Mouse (Mus musculus) layer of hippocampus, adult 11-12 months (tissue): ENCODE results near the gene Atp6v0a1.
A peak's percentile ranks its signal among the peaks of the same experiment; 100 is the strongest.

Experiments used
- DNase-seq: peaks from one replicate; pipeline ENCODE4 v3.0.0; 2022; ENCODE audit warnings: low spot score

Gene Atp6v0a1

GRCm38 (mm10) chr11:101085617-101086322 is 76.5 kb downstream of the Atp6v0a1 start:
- no peak for DNase-seq

GRCm38 (mm10) chr11:101086323-101086674 is 77.0 kb downstream of the Atp6v0a1 start:
- DNase-seq = no peak

GRCm38 (mm10) chr11:101086756-101087681 is 77.8 kb downstream of the Atp6v0a1 start, which contains the start of gene Mlx:
TSS of gene Mlx (plus strand) at chr11:101087277.
- peak; percentile 93 for DNase-seq

DNA sequence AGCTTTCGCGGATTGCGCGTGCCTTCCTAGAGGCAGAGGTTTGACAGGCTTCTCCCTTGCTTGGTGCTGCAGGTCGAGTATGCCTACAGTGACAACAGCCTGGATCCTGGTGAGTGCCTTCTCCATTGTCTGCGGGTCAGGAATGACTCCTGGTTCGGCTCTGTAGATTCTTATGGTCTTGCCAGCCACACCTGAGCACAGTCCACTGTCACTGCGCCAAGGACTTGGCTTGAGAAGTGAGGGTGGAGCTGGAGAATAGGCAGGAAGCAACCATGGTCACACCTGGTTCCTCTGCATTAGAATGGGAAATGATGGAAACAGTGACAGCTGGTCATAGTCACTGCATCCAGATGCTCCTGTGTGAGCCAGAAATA is 78.4 kb downstream of the Atp6v0a1 start:
- DNase-seq = no peak

GRCm38 (mm10) chr11:101089931-101090330 is 80.7 kb downstream of the Atp6v0a1 start:
- DNase-seq = no peak

DNA sequence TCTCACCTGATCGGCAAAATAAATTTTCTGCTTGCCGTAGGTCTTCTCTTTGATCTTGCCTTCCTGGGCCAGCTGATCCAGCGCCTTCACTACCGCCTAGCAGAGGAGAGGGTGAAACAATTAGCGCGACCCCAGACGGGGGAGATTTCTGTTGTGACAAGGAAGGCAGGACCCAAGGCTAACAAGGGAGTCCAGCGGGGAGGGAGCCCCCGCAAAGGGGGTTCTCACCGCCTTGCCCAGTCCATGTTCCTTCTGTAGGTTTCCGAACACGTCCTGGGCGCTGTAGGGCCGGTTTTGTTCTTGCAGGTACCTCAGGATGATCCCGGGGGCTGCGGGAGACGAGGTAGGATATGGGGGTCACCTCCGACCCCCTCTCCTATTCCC is 85.7 kb downstream of the Atp6v0a1 start:
- DNase-seq = peak; percentile 41

DNA sequence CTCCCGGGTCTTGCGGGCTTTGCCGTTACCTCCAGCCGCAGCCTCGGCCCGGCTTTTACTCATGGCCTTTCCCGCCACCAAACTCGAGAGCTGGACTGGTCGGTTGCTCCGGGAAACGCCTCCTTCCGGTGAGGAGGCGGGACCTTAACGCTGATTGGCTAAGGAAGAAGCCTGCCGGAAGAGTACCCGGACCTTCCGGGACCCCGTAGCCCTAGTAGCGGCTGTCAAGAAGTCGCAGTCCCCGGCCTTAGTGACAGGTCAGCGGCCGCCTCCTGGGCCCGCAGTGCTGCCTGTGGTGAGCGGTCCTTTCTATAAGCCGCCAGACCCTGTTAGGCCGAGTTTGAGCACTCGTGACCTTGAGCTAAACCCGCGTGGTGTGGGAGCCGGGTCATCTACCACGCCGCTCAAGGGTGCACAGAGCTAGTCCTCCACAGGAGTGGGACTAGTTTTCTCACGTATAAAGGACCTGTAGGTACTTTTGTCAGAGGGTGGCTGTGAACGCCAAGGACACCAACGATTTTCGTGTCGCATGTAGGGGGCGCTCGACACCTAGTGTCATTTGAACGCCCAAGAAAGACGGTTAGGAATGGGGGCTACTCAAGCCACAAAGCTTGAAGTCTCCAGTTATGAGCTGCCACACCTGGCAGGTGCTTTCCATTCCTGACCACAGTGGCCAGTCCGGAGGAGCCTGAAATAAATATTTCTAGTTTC is 86.2 kb downstream of the Atp6v0a1 start, which contains the start of gene Psmc3ip:
Gene Psmc3ip, minus strand, starts transcription at position 123 of the 711 bp plus-strand sequence.
- DNase-seq = peak; percentile 94

DNA sequence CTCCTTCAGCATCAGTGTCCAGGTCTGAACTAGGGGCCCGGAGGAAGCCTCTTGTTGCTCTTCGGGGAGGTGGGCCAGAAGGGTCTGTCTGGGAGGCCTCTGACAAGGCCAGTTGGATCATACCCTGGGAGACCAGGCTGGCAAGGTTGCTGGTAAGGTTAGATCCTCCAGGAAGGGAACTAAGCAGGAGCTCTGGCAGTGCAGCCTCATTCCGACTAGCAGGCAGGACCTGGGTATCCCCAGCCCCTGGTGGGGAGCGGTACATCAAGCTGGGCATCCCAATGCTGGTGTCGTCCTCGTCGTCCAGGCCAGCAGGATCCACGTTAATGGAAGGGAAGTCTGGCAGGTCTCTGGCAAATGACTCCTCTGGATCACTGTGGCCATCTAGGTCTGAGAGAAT is 89.0 kb downstream of the Atp6v0a1 start:
- no peak for DNase-seq

DNA sequence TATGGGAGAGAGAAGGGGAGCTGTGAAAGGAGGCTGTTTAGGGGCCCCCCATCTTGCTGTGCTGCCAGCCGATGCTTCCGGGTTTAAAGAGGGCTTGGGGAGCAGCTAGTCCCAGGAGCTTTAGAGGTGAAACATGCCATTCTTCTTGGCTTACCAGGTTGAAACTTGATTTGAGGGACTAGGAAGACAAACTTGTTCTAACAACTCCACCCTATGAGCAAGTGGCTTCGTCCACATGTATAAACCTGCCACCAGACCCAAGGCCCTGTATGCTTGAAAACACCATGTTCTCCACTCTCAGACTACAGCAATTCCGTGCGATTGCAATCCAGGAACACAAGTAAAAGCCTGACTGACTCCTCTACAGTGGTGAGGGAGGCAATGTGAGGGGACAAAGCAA is 93.8 kb downstream of the Atp6v0a1 start:
- DNase-seq = no peak

- no peak for DNase-seq
These were observed 100.1 kb downstream of the Atp6v0a1 start for GRCm38 (mm10) chr11:101109351-101109750.

DNA sequence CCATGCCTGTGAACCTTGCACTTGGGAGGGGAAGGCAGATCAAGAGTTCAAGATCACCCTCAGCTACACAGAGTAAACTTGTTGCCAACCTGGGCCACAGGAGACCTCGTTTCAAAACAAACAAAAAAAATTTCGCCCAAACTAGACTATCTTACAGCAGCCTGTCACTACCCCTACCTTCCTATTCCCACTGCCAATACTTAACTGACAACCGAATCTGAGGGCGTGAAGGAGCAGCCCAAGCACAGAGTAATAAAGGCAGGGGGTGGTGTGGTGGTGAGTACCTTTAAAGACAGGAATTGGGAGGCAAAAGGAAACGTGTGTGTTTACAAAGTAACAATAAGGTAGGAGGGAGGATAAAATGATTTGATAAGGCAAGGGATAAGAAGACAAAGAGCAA is 101.5 kb downstream of the Atp6v0a1 start:
- DNase-seq = no peak

DNA sequence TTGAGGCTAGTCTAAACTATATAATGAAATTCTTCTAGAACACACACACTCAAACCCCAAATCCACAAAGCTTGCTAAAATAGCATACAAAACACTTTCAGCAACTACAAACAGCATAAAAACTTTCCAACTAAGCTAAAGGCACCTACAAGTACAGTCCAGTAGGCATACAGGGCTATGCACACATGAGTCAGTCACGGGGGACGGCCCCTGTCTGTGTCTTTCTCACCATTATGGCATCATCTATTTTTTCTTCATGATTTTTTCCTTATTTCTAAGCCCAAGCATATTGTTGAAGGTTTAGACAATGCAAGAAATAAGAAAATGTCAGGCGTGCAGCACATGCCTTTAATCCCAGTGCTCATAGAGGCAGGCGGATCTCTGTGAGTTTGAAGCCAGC is 101.9 kb downstream of the Atp6v0a1 start:
- DNase-seq = no peak

GRCm38 (mm10) chr11:101112186-101112585 is 102.9 kb downstream of the Atp6v0a1 start:
- no peak for DNase-seq
